Mouse (Mus musculus) right cerebral cortex, postnatal 14 days (tissue): Measurements from ENCODE around the gene Rad51d.
A peak's percentile ranks its signal among the peaks of the same experiment; 100 is the strongest.
"Not testable (repeated sequence)": the region's sequence is repeated elsewhere in the genome, so short reads cannot be mapped to it uniquely, and the experiment has no call there.

Experiments used
- DNase-seq: peaks from one replicate; pipeline ENCODE4 v3.0.0; 2022

Rad51d gene

GRCm38 (mm10) chr11:82854111-82854510, 36.3 kb downstream of the Rad51d start:
- DNase-seq = no peak

GRCm38 (mm10) chr11:82852958-82853357, 37.5 kb downstream of the Rad51d start:
- DNase-seq = no peak

GRCm38 (mm10) chr11:82852540-82852939, 37.9 kb downstream of the Rad51d start:
- no peak for DNase-seq

GRCm38 (mm10) chr11:82852115-82852514, 38.3 kb downstream of the Rad51d start:
- no peak for DNase-seq

GRCm38 (mm10) chr11:82850259-82850658, 40.2 kb downstream of the Rad51d start:
- DNase-seq = no peak

GRCm38 (mm10) chr11:82847571-82848000, 42.8 kb downstream of the Rad51d start:
- no peak for DNase-seq

GRCm38 (mm10) chr11:82846938-82847337, 43.5 kb downstream of the Rad51d start:
- no peak for DNase-seq

GRCm38 (mm10) chr11:82846079-82846436, 44.4 kb downstream of the Rad51d start:
- DNase-seq = no peak

- peak; percentile 27 for DNase-seq
These were observed 44.9 kb downstream of the Rad51d start for GRCm38 (mm10) chr11:82845415-82846078.

- no peak for DNase-seq
These were observed 45.5 kb downstream of the Rad51d start for GRCm38 (mm10) chr11:82844771-82845414.

GRCm38 (mm10) chr11:82838511-82838910, 51.9 kb downstream of the Rad51d start:
- DNase-seq = no peak

- no peak for DNase-seq
These were observed 52.6 kb downstream of the Rad51d start for GRCm38 (mm10) chr11:82837848-82838247.

GRCm38 (mm10) chr11:82837192-82837591, 53.2 kb downstream of the Rad51d start:
- no peak for DNase-seq

GRCm38 (mm10) chr11:82835616-82836432, 54.6 kb downstream of the Rad51d start:
- no peak for DNase-seq

- DNase-seq = not testable (repeated sequence)
These were observed 56.1 kb downstream of the Rad51d start for GRCm38 (mm10) chr11:82834359-82834758.

GRCm38 (mm10) chr11:82833929-82834328, 56.5 kb downstream of the Rad51d start:
- no peak for DNase-seq

- DNase-seq = not testable (repeated sequence)
These were observed 58.0 kb downstream of the Rad51d start for GRCm38 (mm10) chr11:82832402-82832801.

GRCm38 (mm10) chr11:82831008-82831893, 59.2 kb downstream of the Rad51d start:
- DNase-seq = no peak

GRCm38 (mm10) chr11:82826818-82827217, 63.6 kb downstream of the Rad51d start:
- DNase-seq = no peak
